Mouse (Mus musculus) activated CD4-positive, CD25-positive, alpha-beta regulatory T cell, adult 4 months (primary cell): ENCODE results near the gene Dclk2. TPM values are rescaled to one million over a fixed set of nuclear protein-coding genes. Genes with fewer than 3 reads are reported as not detected.

Experiments used
- ATAC-seq: one replicate; pipeline ENCODE4 v1.8.0; 2017
- polyA plus RNA-seq, 2 experiments: library from polyadenylated mRNA; unstranded; fragments of 100-300 nt; shearing (Covaris generic); gene quantifications; one replicate each; pipeline ENCODE4 v1.2.1; 2017

Gene Dclk2
- polyA plus RNA-seq = 1 to 10 TPM; 2.5 to 5.0 TPM

DNA sequence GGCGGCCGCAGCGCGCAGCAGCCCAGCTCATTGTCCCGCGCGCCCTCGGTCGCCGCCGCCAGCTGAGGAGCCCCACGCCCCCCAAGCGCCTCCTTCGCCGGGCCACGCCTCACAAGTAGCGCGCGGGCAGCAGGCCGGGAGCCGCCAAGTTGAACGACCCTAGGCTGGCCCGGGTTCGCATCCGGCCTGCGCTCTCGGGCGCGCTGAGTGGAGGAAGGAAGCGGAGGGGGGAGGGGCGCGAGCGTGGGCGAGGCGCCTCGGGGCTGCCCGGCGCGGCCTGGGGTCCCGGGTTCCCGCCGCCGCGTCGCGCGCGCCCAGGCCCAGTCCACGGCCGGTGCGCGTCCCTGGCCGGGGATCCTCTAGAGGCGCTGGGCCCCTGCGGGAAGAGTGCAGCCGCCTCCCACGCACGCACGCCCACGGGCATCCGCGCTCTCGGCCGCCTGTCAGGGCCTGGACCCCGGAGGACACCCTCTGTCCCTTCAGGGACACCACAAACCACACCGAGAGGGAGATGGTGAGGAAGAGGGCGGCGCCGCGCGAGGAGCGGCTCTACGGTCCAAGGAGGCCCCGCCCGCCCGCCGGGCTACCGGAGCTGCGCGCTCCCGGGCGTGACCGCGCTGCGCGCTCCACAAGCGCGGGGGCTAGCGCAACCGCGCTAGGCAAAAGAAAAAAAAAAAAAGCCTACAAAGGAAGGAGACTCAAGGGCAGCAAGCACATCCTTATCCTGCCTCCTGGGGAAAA is at the start of gene Dclk2:
TSS of gene Dclk2 (minus strand) at position 510 of the 741 bp plus-strand sequence.
- ATAC-seq = peak; percentile 78

DNA sequence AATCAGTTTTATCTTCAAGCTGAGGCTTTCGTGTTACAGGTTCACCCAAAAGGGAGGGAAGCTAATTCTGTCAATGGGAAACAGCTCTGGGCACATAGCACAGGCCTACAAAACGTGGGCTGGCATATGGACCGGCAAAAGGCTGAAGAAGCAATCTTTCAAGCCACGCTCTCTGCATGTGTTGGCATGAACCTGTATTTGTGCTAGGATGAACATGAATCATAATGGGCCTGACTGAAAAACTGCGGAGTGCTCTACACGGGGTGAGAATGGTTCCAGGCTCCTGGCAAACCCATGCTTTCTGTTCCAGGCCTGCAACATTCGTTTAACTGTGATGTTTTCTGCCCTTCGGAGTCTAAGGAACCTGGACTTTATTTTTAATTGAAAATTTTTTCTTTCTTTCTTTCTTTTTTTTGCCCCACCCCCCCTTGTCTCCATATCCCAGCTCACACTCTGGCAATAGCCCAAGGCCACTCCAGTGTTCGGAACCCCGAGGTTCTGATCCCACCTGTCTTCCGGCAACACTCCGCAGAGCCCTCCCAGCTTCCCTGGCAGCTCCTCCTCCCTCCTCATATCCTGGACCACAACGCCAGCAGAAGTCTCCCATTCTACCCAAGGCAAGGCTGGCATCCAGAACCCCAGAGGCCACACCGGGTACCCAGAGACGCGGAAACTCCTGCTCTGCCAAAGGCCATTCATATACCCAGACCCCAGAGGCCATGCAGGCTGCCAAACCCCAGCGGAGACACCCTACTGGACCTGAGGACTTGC is 42.2 kb upstream of the Dclk2 start:
- no peak for ATAC-seq

DNA sequence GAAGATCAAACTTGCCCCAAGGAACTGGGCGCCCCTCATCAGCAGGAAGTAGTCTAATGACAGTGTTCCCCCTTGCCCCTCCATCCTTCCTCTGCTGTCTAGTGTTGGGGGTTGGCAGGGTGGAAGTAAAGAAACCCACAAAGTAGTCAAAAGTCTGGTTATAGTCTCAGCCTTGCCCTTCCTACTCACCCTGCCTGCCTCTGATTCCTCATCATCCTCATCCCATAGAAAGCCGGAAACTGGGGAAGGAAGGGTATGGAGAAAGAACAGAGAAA is 40.7 kb upstream of the Dclk2 start:
- peak; percentile 71 for ATAC-seq

DNA sequence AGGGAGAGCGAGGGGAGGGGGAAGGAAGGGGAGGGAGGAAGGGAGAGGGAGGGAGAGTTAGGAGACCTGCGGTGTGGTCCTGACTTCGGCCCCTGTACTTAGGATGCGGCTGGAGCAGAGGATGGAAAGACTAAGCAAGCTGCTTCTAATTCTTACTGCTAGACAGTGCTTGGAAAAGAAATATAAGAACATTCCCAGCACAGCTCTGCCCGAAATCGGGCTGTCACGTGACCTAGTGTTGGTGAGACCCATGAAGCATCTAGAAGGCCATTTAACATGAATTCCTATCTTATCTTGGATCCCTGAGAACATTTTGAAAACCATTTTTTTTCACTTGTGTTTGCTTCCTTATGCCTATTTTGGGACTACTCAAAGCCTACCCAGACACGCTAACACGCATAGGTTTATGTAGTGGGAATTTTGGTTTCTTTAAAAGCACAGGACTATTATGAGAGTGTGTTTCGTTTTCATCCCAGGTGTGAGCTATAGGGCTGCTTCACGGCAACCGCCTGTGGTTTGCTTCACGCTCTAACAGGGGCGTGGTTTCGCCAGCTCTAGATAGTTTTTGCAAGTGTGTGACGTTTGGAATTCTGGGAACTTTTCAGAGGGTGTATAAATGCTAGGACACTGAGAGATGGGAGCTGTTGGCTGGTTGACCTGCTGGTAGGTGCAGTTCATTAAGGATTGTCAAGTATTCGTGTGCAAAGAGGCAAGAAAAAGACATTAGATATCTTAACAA is 40.2 kb upstream of the Dclk2 start:
- peak; percentile 76 for ATAC-seq

DNA sequence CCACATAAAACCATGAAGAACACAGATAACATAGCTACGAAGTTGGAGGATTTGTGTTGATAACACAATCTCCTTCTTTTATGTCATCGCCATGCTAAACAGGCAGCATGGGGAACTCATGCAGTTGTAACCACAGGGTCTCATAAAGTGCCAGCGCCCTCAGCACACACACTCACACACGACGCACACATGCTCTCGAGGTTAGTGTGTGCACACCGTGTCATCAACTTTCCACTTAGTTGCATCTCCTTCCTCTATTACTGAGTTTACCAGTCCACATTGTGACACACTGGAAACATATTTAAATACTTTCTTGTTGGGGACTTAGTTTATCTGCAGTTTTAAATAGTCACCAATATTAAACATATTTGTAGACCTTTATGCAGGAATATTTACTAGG is 38.4 kb upstream of the Dclk2 start:
- ATAC-seq = no peak

DNA sequence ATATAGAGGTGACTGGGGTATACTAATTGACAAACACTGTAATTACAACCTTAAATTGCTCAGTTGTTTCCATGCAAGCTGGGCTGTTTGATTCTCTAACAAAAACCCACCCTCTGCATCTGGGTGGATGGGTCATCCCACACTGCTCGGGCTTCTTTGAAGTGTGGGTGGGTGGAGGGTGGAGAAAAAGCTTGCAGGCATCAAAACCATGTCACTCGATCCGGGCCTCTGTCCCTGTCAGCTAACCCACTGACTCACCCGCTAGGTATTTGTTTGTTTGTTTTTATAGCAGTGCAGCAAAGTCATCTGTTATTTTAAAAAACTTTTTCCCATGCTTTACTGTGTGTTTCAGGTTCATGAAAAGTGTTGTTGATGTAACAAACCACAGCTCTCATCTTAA is 34.7 kb upstream of the Dclk2 start:
- ATAC-seq = no peak

DNA sequence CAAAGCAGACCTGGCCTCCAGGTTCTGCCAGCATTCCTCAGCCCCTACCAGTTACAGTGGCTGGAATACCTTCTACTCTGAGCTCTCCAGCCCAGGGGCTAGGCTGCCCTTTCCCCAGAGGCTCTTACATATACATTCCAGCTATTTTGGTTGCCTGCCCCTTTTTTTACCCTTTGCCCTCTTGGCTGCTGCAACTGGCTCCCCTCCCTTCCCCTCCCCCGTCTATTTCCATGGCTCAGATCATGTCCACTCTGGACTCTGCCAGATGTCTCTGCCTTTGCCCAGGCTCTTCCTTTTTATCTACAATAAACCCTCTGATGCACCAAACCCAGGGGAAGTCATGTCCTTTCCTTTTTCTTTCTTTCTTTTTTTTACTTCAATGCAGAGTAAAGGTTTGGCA is 33.9 kb upstream of the Dclk2 start:
- ATAC-seq = no peak

DNA sequence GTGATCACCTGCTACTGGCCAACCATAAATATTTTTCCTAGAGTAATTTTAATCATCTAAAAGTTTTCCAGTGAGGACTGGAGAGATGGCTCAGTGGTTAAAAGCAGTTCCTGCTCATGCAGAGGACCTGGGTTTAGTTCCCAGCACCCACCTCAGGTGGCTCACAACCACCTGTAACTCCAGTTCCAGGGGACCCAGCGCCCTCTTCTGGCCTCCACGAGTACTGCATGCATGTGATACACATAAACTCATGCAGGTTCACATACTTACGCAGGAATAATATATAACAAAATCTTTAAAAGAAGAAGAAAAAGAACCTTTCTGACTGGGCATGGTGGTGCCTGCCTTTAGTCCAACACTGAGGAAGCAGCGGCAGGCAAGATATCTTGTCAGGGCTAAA is 33.2 kb upstream of the Dclk2 start:
- no peak for ATAC-seq

DNA sequence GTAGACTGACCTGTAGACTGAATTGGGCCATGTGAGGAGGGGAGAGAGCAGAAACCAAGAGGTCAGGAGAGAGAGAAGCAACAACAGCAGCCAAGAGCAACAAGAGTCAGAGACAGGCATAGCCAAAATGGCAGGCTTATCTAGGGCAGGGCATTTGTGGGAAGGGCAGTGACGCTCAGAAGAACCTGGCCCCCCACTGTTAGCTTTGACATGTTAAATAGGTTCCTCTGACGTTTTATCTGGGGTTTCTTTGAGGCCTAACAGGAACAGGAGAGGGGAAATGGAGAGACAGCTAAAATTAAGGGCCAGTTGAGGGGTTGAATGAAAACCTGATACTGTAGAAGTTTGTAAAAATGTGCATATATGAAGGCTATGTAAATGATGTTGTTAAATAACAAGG is 30.0 kb upstream of the Dclk2 start:
- ATAC-seq = no peak

DNA sequence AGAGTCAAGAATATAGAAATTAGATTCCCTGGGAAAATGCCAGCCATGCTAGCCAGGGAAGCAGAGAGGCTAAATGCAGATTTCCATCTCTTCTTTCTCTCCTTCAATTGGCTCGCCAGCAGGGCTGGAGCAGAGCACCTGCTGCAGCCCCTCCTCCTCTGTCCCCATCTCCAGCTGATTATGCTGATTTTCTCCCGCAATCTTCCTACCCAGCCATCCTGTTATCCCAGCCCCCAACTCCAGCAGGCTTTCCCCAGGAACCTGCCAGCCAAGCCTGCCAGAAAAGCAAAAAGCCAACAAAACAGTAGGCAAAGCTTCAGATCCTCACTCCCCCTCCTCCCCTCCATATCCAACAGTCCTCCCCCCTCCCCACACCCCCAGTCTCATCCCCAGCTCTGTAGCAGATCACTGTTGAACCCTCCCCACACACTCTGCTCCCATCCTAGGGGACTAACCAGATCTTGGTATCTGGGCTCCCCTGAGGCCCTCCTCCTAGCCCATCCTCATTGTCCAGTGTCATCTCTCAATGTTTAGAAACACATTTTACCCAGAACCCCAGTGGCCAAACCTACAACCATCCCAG is 15.7 kb upstream of the Dclk2 start:
- ATAC-seq = no peak

DNA sequence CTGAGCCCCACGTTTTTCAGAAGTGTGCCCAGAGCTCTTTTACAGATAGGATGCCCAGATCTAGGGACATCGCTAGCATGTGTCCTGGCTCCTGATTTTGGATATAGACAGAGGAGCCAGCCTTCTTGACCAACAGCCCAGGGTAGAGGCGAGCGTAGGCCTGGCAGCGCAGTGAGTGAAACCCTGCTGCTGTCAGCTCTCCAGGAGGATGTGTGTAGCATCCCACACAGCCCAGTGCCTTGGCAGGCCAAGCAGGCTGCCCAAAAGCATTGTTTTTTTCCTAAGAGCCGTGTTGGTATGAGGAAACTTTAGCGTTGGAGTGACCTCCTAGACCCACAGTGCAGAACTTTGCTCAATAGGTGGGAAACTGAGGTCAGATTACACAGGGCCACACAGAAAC is 12.8 kb upstream of the Dclk2 start:
- ATAC-seq = no peak

DNA sequence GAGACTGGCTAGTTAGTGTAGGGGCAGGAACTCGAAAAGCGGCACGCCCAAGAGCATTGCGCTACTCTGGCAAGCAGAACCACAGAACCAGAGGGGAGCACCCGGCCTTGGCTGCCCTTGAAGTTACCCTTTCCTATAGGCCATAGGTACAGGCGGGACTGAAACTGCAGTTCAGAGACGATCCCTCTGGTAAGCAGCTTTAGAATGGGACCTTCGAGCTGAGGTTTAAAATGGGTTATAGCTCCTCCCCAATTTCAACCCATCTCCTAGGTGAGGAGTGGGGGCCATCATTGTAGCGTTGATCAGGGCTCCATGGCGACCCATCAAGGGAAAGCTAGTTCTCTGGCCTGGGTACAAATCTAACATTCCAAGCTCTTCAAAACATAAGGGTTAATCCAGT is 3.0 kb upstream of the Dclk2 start:
- ATAC-seq = no peak

DNA sequence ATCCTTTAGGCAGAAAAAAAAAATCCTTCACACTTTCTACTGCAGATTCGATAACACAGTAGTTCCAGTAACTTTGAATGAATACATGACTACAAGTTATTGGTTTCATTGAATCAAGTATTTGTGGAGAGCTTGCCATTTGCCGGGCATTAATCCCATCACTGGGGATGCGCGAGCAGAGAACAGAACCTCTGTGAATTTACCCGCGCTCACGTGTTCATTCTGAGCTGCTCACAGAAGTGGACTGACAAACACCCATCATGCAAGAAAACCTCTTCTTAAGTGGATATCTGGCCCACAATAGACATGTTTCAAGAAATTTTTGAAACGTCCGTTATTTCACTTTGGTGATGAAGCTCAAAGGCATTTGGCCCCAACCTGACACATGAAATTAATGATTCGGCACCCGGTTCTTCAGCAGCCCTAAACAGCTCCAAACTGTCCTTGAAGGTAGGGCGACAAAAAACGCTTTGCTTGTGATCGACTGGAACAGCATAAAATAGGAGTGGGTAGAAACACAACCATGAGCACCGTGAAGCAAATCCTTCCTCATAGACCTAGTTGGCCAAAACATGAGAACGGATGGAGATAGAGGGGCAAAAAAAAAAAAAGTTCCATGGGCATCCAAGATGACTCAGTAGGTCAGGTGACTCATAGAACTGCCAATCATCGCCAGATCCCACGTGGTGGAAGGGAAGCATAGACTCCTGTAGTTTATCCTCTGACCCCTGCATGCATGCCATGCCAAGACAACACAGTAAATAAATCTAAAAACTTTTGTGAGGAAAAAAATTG is 726 bp upstream of the Dclk2 start:
- no peak for ATAC-seq

DNA sequence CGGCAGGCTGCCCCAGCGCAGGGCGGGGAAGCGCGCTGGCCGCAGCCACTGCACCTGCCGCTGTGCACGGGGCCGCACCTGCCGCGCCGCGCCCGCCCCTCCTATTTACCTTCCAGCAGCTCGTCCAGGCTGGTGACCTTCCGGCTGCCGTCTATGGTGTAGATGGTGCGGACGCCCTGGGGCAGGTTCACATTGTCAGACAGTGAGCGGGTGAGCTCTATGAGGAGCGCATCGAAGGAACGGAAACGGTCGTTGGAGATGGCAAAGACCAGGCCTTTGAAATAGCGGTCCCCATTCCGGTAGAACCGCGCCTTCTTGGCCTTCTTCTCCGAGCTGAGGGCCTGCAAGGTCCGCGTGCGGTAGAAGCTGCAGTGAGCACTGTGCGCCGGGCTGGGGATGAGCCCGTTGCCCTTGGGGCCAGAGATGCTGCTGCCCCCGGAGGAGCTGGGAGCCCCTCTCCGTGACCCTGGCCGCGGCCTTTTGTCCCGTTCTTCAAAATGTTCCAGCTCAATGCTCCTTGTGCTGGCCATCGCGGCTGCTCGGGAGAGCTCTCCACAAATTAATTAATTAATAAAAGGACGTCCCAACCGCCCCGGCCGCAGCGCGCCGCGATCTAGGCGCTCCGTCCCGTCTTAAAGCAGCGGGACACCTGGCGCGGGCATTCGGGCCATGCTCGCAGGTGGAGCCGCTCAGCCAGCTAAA is 860 bp downstream of the Dclk2 start:
- peak; percentile 28 for ATAC-seq

DNA sequence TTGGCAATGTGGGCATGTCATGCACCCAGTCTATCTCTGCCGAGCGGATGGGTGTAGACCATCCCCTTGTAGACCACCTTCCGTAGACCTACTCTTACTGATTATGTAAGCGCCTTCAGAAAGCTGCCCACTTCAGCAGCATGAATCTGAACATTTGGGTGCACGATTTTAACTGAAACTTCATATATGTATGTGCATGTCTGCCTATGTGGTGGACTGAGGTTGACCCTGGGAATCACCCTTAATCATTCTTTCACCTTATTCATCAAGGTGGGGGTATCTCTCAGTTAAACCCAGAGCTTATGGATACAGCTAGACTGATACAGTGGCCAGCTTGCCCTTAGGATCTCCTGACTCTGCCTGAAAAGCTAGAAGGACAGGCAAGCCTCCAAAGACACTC is 3.6 kb downstream of the Dclk2 start:
- no peak for ATAC-seq

DNA sequence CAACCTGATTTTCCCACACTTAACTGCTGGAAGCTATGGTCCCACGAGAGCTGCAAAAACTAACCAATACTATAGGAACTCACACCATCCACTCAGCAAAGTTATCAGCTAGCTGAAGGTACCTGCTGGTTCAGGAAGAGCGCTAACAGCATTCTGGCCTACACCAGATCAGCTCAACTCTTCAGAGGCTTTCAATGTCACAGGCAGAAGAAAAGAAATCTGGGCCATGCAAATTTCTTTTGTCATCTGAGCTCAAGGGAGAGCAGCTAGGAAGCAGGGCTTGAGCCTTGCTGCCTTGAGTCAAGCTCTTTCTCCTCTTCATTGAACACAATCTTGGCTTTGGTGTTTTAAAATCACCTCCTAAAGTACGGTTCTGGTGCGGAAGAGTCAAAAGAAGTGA is 4.0 kb downstream of the Dclk2 start:
- ATAC-seq = no peak

DNA sequence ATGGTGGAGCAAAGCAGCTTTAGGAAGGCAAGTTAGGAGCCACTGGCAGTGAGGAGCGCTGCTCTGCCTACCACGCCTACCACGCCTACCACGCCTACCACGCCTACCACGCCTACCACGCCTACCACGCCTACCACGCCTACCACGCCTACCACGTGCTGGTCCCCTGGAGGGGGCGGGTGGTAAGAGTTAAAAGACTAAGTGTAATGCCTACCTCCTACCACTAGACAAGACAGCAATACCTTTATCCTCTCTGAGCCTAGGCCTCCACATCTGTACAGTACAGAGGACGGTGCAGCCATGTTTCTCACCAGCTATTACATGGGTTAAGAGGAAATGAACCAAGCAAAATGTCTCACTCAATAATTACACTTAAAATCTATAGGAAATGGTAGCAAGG is 5.4 kb downstream of the Dclk2 start:
- no peak for ATAC-seq

DNA sequence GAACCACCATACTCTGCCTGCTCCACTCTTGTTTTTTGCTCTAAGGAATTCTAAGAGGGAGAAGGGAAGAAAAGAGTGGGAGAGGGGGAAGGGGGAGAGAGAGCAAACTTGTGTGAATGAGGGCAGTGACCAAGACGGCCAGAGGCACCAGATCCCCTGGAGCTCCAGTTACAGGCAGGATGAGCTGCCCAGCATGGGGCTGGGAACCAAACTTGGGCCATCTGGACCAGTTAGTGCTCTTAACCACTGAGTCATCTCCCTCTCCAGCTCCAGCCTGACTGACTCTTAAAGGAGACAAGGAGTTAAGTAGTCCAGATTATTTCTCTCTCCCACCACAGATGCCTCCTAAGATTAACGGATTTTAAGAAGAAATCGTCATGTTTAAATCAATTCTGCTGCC is 6.3 kb downstream of the Dclk2 start:
- ATAC-seq = no peak

DNA sequence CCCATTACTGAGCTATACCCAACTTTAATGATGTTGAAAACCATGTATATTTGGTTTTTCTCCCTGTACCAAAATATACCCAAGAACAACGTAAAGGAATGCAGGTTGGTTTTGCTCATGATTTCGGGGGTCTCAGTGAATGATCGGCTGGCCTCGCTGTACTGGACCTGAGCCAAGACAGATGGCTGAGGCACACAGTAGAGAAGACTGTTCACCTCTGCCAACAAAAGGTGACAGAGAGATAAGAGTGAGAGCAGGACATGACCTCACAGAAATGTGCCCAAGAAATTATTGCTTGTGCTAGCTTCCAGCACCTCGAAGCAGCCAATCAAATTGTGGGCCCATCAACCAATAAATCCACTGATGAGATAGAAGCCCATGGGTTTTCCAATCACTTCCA is 22.3 kb downstream of the Dclk2 start:
- ATAC-seq = no peak

DNA sequence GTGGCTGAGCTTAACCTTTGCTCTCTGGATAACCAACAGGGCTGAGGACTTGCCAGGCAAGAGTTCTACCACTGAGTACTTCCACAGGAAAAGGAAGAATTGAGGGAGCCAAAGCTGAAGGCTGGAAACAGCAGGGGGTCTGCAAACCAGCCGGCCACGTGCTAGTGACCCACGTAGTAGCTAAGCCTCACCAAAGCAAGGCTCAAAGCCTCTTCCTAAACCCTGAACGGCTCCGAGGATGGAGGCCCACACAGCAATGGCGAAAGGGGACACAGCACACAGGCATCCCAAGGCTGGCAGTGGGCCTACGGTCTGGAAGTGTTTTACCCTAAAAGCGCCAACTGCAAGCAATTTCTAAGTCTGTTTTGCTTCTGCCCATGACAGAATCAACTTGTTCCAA is 23.1 kb downstream of the Dclk2 start:
- no peak for ATAC-seq

DNA sequence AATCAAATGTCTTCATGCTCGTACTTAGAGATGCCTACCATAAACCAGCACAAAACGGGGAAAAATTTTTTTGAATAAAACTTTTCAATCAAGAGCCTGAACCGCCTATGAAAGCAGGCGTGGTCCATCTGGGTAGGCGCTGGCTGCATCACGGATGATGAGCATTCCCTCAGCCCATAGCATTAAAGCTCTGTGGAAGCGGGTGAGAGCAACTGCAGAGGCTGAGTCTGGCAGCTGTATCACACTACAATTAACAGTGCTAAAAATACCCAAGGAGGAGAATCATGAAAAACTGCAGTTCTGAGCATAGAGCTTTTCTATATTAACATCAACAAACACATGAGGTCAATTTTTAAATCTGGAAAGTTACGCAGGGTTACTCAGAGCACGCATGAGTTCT is 23.6 kb downstream of the Dclk2 start:
- no peak for ATAC-seq

DNA sequence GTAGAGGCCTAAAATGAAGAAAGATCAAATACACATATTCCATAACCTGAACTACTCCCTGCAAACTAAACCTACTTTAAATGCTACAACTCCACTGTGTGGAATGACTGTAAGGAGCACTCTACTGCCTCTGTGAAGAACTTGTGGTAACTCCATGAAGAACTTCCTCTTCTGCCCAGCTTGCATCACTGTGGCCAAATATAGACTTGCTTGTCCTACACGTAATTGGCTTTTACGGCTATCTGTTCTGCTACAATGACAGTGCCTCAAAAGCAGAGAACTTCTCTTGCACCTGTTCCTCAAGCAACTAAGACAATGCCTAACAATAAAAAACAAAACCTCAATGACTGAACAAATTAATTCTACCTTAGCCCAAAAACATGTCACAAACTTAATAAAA is 26.2 kb downstream of the Dclk2 start:
- ATAC-seq = no peak
